Mouse (Mus musculus): ENCODE data around the gene Map7d1. TPM values are rescaled to one million over a fixed set of nuclear protein-coding genes. Genes with fewer than 3 reads are reported as not detected.

The Map7d1 gene
- 40.2 and 47.3 TPM in 2 replicates for polyA plus RNA-seq (2012; rRNA removed)

GRCm38 (mm10) chr4:126256131-126256791 is at the start of gene Map7d1:
Gene Map7d1, minus strand, starts transcription at chr4:126256343.
- Histone ChIP-seq H3K4me3 (ENCODE audit: low read depth, low read length) (peak within 1 kb of the TSS; percentile 88), H3K36me3 (ENCODE audit: control insufficient read depth, insufficient read depth, low read length) (no peaks in the 10 kb centered on the region), H3K27ac (ENCODE audit: insufficient read depth, low read depth, low read length) (peak within 1 kb of the TSS; percentile 81), H3K4me1 (ENCODE audit: control insufficient read depth, insufficient read depth, insufficient read length, low read length) (peaks cover 20% of the 10 kb centered on the region), H3K27me3 (ENCODE audit: control insufficient read depth, insufficient read depth, low read length) (no peaks in the 10 kb centered on the region)
- TF ChIP-seq CTCF (IDR thresholded peaks at IDR 0.05; ENCODE audit: extremely low read depth, insufficient read length, insufficient replicate concordance, low read depth, low read length) (no peak), POLR2A (IDR thresholded peaks at IDR 0.05; ENCODE audit: low read depth, low read length) (peak; percentile 96)
- under 1% methylated on average over 59 of the region's 59 CpGs for WGBS

- Histone ChIP-seq H3K4me1 (ENCODE audit: control insufficient read depth, insufficient read depth, insufficient read length, low read length) (peaks cover 10% of the 10 kb centered on the region), H3K27ac (ENCODE audit: insufficient read depth, low read depth, low read length) (no peak overlapping the region), H3K36me3 (ENCODE audit: control insufficient read depth, insufficient read depth, low read length) (no peaks in the 10 kb centered on the region), H3K27me3 (ENCODE audit: control insufficient read depth, insufficient read depth, low read length) (peaks cover 22% of the 10 kb centered on the region), H3K4me3 (ENCODE audit: low read depth, low read length) (no peak overlapping the region)
- no peak for TF ChIP-seq CTCF (IDR thresholded peaks at IDR 0.05; ENCODE audit: extremely low read depth, insufficient read length, insufficient replicate concordance, low read depth, low read length)
- no peak for TF ChIP-seq POLR2A (IDR thresholded peaks at IDR 0.05; ENCODE audit: low read depth, low read length)
- WGBS: 85% methylated on average over 1 of the region's 1 CpGs
These were observed 49.3 kb upstream of the Map7d1 start for GRCm38 (mm10) chr4:126305428-126305827.

- WGBS: 58% methylated on average over 4 of the region's 4 CpGs
These were observed 47.7 kb upstream of the Map7d1 start for GRCm38 (mm10) chr4:126303877-126304276.

GRCm38 (mm10) chr4:126301584-126302309 is 45.6 kb upstream of the Map7d1 start:
- 25% methylated on average over 27 of the region's 27 CpGs for WGBS

More at GRCm38 (mm10) chr4:126303877-126304276, 47.7 kb upstream of the Map7d1 start:
- no peak overlapping the region for H3K4me3 ChIP-seq (ENCODE audit: low read depth, low read length)
- TF ChIP-seq POLR2A (IDR thresholded peaks at IDR 0.05; ENCODE audit: low read depth, low read length) (no peak), CTCF (IDR thresholded peaks at IDR 0.05; ENCODE audit: extremely low read depth, insufficient read length, insufficient replicate concordance, low read depth, low read length) (peak; percentile 28; the same call in 1 of the 2 replicates)
- peaks cover 26% of the 10 kb centered on the region for H3K27me3 ChIP-seq (ENCODE audit: control insufficient read depth, insufficient read depth, low read length)
- peaks cover 10% of the 10 kb centered on the region for H3K4me1 ChIP-seq (ENCODE audit: control insufficient read depth, insufficient read depth, insufficient read length, low read length)
- no peak overlapping the region for H3K27ac ChIP-seq (ENCODE audit: insufficient read depth, low read depth, low read length)
- H3K36me3 ChIP-seq (ENCODE audit: control insufficient read depth, insufficient read depth, low read length): no peaks in the 10 kb centered on the region

GRCm38 (mm10) chr4:126300916-126301583 is 44.9 kb upstream of the Map7d1 start:
- H3K27me3 ChIP-seq (ENCODE audit: control insufficient read depth, insufficient read depth, low read length): peaks cover 24% of the 10 kb centered on the region
- peak overlapping the region; percentile 37 for H3K4me3 ChIP-seq (ENCODE audit: low read depth, low read length)
- TF ChIP-seq POLR2A (IDR thresholded peaks at IDR 0.05; ENCODE audit: low read depth, low read length) (no peak), CTCF (IDR thresholded peaks at IDR 0.05; ENCODE audit: extremely low read depth, insufficient read length, insufficient replicate concordance, low read depth, low read length) (no peak)
- H3K4me1 ChIP-seq (ENCODE audit: control insufficient read depth, insufficient read depth, insufficient read length, low read length): peaks cover 14% of the 10 kb centered on the region
- no peaks in the 10 kb centered on the region for H3K36me3 ChIP-seq (ENCODE audit: control insufficient read depth, insufficient read depth, low read length)
- under 1% methylated on average over 49 of the region's 50 CpGs for WGBS
- no peak overlapping the region for H3K27ac ChIP-seq (ENCODE audit: insufficient read depth, low read depth, low read length)

More at GRCm38 (mm10) chr4:126301584-126302309, 45.6 kb upstream of the Map7d1 start:
- Histone ChIP-seq H3K4me3 (ENCODE audit: low read depth, low read length) (peak overlapping the region; percentile 37), H3K4me1 (ENCODE audit: control insufficient read depth, insufficient read depth, insufficient read length, low read length) (peaks cover 14% of the 10 kb centered on the region), H3K27me3 (ENCODE audit: control insufficient read depth, insufficient read depth, low read length) (peaks cover 26% of the 10 kb centered on the region), H3K27ac (ENCODE audit: insufficient read depth, low read depth, low read length) (no peak overlapping the region), H3K36me3 (ENCODE audit: control insufficient read depth, insufficient read depth, low read length) (no peaks in the 10 kb centered on the region)
- no peak for TF ChIP-seq CTCF (IDR thresholded peaks at IDR 0.05; ENCODE audit: extremely low read depth, insufficient read length, insufficient replicate concordance, low read depth, low read length)
- TF ChIP-seq POLR2A (IDR thresholded peaks at IDR 0.05; ENCODE audit: low read depth, low read length): no peak

- TF ChIP-seq CTCF (IDR thresholded peaks at IDR 0.05; ENCODE audit: extremely low read depth, insufficient read length, insufficient replicate concordance, low read depth, low read length) (no peak), POLR2A (IDR thresholded peaks at IDR 0.05; ENCODE audit: low read depth, low read length) (no peak)
- no peaks in the 10 kb centered on the region for H3K36me3 ChIP-seq (ENCODE audit: control insufficient read depth, insufficient read depth, low read length)
- H3K4me3 ChIP-seq (ENCODE audit: low read depth, low read length): peak overlapping the region; percentile 41
- peaks cover 16% of the 10 kb centered on the region for H3K27me3 ChIP-seq (ENCODE audit: control insufficient read depth, insufficient read depth, low read length)
- under 1% methylated on average over 34 of the region's 34 CpGs for WGBS
- H3K27ac ChIP-seq (ENCODE audit: insufficient read depth, low read depth, low read length): no peak overlapping the region
- H3K4me1 ChIP-seq (ENCODE audit: control insufficient read depth, insufficient read depth, insufficient read length, low read length): peaks cover 14% of the 10 kb centered on the region
These were observed 40.5 kb upstream of the Map7d1 start for GRCm38 (mm10) chr4:126296617-126297101.

Data from small intestine, adult 2 months (tissue).